In genomic region chr8:116994016-116994716, GRCm38 (mm10) we compare ENCODE assay signal across 8 mouse cellular contexts. TPM values are rescaled to one million over a fixed set of nuclear protein-coding genes. Genes with fewer than 3 reads are reported as not detected.
DNase-seq lines count a peak whose midpoint lies in the region; ATAC-seq lines count a peak whose summit lies in the region.

No protein-coding gene starts in this region.

- ATAC-seq in embryonic facial prominence, embryonic 14.5 days (ENCODE audit: low read depth): no peak
- ATAC-seq in intestine, embryonic 14.5 days (replicated peaks; ENCODE audit: low FRiP score, low TSS enrichment, low read depth): no peak
- ATAC-seq in neural tube, embryonic 12.5 days (ENCODE audit: low FRiP score, low read depth): no peak

- H3K4me1 ChIP-seq in embryonic facial prominence, embryonic 14.5 days (ENCODE audit: control insufficient read depth, insufficient read depth, low read length): peaks cover 8% of the 10 kb centered on the region
- peaks cover 11% of the 10 kb centered on the region for H3K4me1 ChIP-seq in intestine, embryonic 14.5 days (replicated peaks; ENCODE audit: control insufficient read depth, insufficient read depth, low read length)
- peaks cover 11% of the 10 kb centered on the region; the same call in 1 of the 2 replicates for H3K4me1 ChIP-seq in neural tube, embryonic 12.5 days

- DNase-seq in kidney, postnatal 10 days: peak; percentile 5
- DNase-seq in kidney, adult 18-20 months: no peak
- DNase-seq in embryonic facial prominence, embryonic 14.5 days (ENCODE audit: low spot score): no peak
- no peak for DNase-seq in intestine, embryonic 14.5 days (ENCODE audit: low spot score)
- no peak for DNase-seq in urinary bladder, postnatal 25 days (ENCODE audit: low spot score)
- DNase-seq in left cerebral cortex, postnatal 36 days (ENCODE audit: low spot score in 2 of 2): no peak
- DNase-seq in urinary bladder, postnatal 36 days (ENCODE audit: low spot score in 2 of 2): no peak

- H3K9me3 ChIP-seq in embryonic facial prominence, embryonic 14.5 days (ENCODE audit: control insufficient read depth, low read length): no peaks in the 10 kb centered on the region
- no peaks in the 10 kb centered on the region for H3K9me3 ChIP-seq in intestine, embryonic 14.5 days (ENCODE audit: control insufficient read depth, low read length)
- no peaks in the 10 kb centered on the region for H3K9me3 ChIP-seq in neural tube, embryonic 12.5 days

- H3K36me3 ChIP-seq in embryonic facial prominence, embryonic 14.5 days (ENCODE audit: control insufficient read depth, insufficient read depth, low read length): no peaks in the 10 kb centered on the region
- 0 out of 2 replicates have a peak, but pooled peaks cover under 1% of the 10 kb centered on the region for H3K36me3 ChIP-seq in intestine, embryonic 14.5 days (ENCODE audit: control insufficient read depth, insufficient read depth, low read length)
- no peaks in the 10 kb centered on the region for H3K36me3 ChIP-seq in neural tube, embryonic 12.5 days

- H3K27ac ChIP-seq in embryonic facial prominence, embryonic 14.5 days (replicated peaks; ENCODE audit: low read depth, low read length): peak overlapping the region; percentile 63; the same call in 1 of the 2 replicates
- H3K27ac ChIP-seq in intestine, embryonic 14.5 days (ENCODE audit: low read depth): 0 out of 2 replicates have a peak overlapping the region, but pooled peaks have one; percentile 24
- no peak overlapping the region for H3K27ac ChIP-seq in neural tube, embryonic 12.5 days

- 65% methylated on average over 11 of the region's 11 CpGs for WGBS in embryonic facial prominence, embryonic 14.5 days
- 63% methylated on average over 11 of the region's 11 CpGs for WGBS in intestine, embryonic 14.5 days
- 66% methylated on average over 11 of the region's 11 CpGs for WGBS in neural tube, embryonic 12.5 days

- intact Hi-C loops in left cerebral cortex, postnatal 36 days (cut with DNase I): loop anchor here (5.0 to 10.0 kb wide), 2 partner anchors 72 to 161 kb away; partner anchors contain the start of genes Cenpn, Cmc2 and Gan

- H3K27me3 ChIP-seq in embryonic facial prominence, embryonic 14.5 days (replicated peaks; ENCODE audit: control insufficient read depth, insufficient read depth, low read length): no peaks in the 10 kb centered on the region
- H3K27me3 ChIP-seq in intestine, embryonic 14.5 days (replicated peaks; ENCODE audit: control insufficient read depth, insufficient read depth, low read length): no peaks in the 10 kb centered on the region
- no peaks in the 10 kb centered on the region for H3K27me3 ChIP-seq in neural tube, embryonic 12.5 days (replicated peaks)

- peak overlapping the region; percentile 91 for H3K4me2 ChIP-seq in embryonic facial prominence, embryonic 14.5 days (ENCODE audit: low read depth, low read length)
- H3K4me2 ChIP-seq in intestine, embryonic 14.5 days (ENCODE audit: low read length): peak overlapping the region; percentile 61
- H3K4me2 ChIP-seq in neural tube, embryonic 12.5 days (replicated peaks): peak overlapping the region; percentile 89

- peak overlapping the region; percentile 73 for H3K4me3 ChIP-seq in embryonic facial prominence, embryonic 14.5 days (ENCODE audit: low read depth, low read length)
- peak overlapping the region; percentile 63 for H3K4me3 ChIP-seq in intestine, embryonic 14.5 days (ENCODE audit: low read depth, low read length)
- peak overlapping the region; percentile 67 for H3K4me3 ChIP-seq in neural tube, embryonic 12.5 days

- peak overlapping the region; percentile 54 for H3K9ac ChIP-seq in embryonic facial prominence, embryonic 14.5 days (ENCODE audit: low read depth, low read length)
- peak overlapping the region; percentile 35 for H3K9ac ChIP-seq in intestine, embryonic 14.5 days (ENCODE audit: low read length)
- peak overlapping the region; percentile 38; the same call in 1 of the 2 replicates for H3K9ac ChIP-seq in neural tube, embryonic 12.5 days

RNA-seq across cellular contexts. Expression of gene Gcsh, which starts 0.8 kb away (rescaled TPM):
- polyA plus RNA-seq in embryonic facial prominence, embryonic 14.5 days (2014; fragmentation: Nextera tagmentation; extraction: Ambion mirVana): 105 and 116 TPM in 2 replicates
- 174 and 176 TPM in 2 replicates for polyA plus RNA-seq in intestine, embryonic 14.5 days (2014; fragmentation: Nextera tagmentation; extraction: Ambion mirVana)
- polyA plus RNA-seq in neural tube, embryonic 12.5 days (2016; fragmentation: Nextera tagmentation; extraction: Ambion mirVana): 108 and 109 TPM in 2 replicates
- total RNA-seq in left cerebral cortex, postnatal 36 days (2021): 10 to 100 TPM; 33.2 to 43.7 TPM

RNA-seq across cellular contexts. Expression of gene 1700030J22Rik, which starts 15.4 kb away (rescaled TPM):
- polyA plus RNA-seq in embryonic facial prominence, embryonic 14.5 days (2014; fragmentation: Nextera tagmentation; extraction: Ambion mirVana): 1.2 and 2.4 TPM in 2 replicates
- polyA plus RNA-seq in intestine, embryonic 14.5 days (2014; fragmentation: Nextera tagmentation; extraction: Ambion mirVana): 0.67 and 1.2 TPM in 2 replicates
- 4.9 and 5.7 TPM in 2 replicates for polyA plus RNA-seq in neural tube, embryonic 12.5 days (2016; fragmentation: Nextera tagmentation; extraction: Ambion mirVana)
- total RNA-seq in left cerebral cortex, postnatal 36 days (2021): 10 to 100 TPM; 13.5 TPM

RNA-seq across cellular contexts. Expression of gene Atmin, which starts 51.0 kb away (rescaled TPM):
- 11.1 and 12.7 TPM in 2 replicates for polyA plus RNA-seq in embryonic facial prominence, embryonic 14.5 days (2014; fragmentation: Nextera tagmentation; extraction: Ambion mirVana)
- 11.9 and 12.5 TPM in 2 replicates for polyA plus RNA-seq in intestine, embryonic 14.5 days (2014; fragmentation: Nextera tagmentation; extraction: Ambion mirVana)
- 21.5 and 22.9 TPM in 2 replicates for polyA plus RNA-seq in neural tube, embryonic 12.5 days (2016; fragmentation: Nextera tagmentation; extraction: Ambion mirVana)
- 10 to 100 TPM; 63.3 to 66.0 TPM for total RNA-seq in left cerebral cortex, postnatal 36 days (2021)
